Comparison of ENCODE assay signal across 9 mouse cellular contexts in genomic region chr4:138554934-138555333, GRCm38 (mm10).
A peak's percentile ranks its signal among the peaks of the same experiment; 100 is the strongest.
DNase-seq lines count a peak whose midpoint lies in the region; ATAC-seq and TF ChIP-seq lines count a peak whose summit lies in the region.
"Had no signal": no experiment of that assay in that cellular context is flagged by ENCODE, and none has a peak within 500 bp of the region (broad histone marks: within the 10 kb centered on the region; RNA-seq: fewer than 3 reads in every experiment).

No protein-coding gene starts in this region.

- no peak overlapping the region for H3K27ac ChIP-seq in intestine, embryonic 16.5 days (ENCODE audit: low read length)
- no peak overlapping the region for H3K27ac ChIP-seq in lung, embryonic 14.5 days (ENCODE audit: low read depth)
- no peak overlapping the region for H3K27ac ChIP-seq in stomach, embryonic 15.5 days
- H3K27ac ChIP-seq in liver, embryonic 12.5 days: no peak overlapping the region

- peak overlapping the region; percentile 30 for H3K4me3 ChIP-seq in intestine, embryonic 16.5 days (ENCODE audit: low read length)
- H3K4me3 ChIP-seq in lung, embryonic 14.5 days (ENCODE audit: low read depth, low read length): peak overlapping the region; percentile 16
- no peak overlapping the region for H3K4me3 ChIP-seq in stomach, embryonic 15.5 days (replicated peaks)
- H3K4me3 ChIP-seq in liver, embryonic 12.5 days: no peak overlapping the region

- no peaks in the 10 kb centered on the region for H3K36me3 ChIP-seq in intestine, embryonic 16.5 days (ENCODE audit: control insufficient read depth, insufficient read depth, low read length)
- no peaks in the 10 kb centered on the region for H3K36me3 ChIP-seq in lung, embryonic 14.5 days (ENCODE audit: insufficient read depth)
- H3K36me3 ChIP-seq in stomach, embryonic 15.5 days: no peaks in the 10 kb centered on the region
- H3K36me3 ChIP-seq in liver, embryonic 12.5 days: no peaks in the 10 kb centered on the region

- intact Hi-C loops in left cerebral cortex, postnatal 4 days (cut with DNase I): loop anchor here (5.0 kb wide), 1 partner anchor 48 kb away; no protein-coding TSS in a partner anchor
- intact Hi-C loops in left cerebral cortex, postnatal 25 days (cut with DNase I): loop anchor here (2.0 kb wide), 1 partner anchor 50 kb away; no protein-coding TSS in a partner anchor

- WGBS in intestine, embryonic 16.5 days: 5% methylated on average over 14 of the region's 14 CpGs
- 4% methylated on average over 14 of the region's 14 CpGs for WGBS in lung, embryonic 14.5 days
- 2% methylated on average over 14 of the region's 14 CpGs for WGBS in stomach, embryonic 15.5 days
- WGBS in liver, embryonic 12.5 days (ENCODE audit: insufficient replicate concordance): 12% methylated on average over 14 of the region's 14 CpGs

- peak; percentile 94 for ATAC-seq in intestine, embryonic 16.5 days
- ATAC-seq in lung, embryonic 14.5 days (ENCODE audit: insufficient read depth): no peak
- ATAC-seq in stomach, embryonic 15.5 days (ENCODE audit: insufficient read depth, low FRiP score, low read depth): peak; percentile 37; the same call in 1 of the 2 replicates
- no peak for ATAC-seq in liver, embryonic 12.5 days

- TF ChIP-seq CTCF in lung, embryonic 14.5 days (IDR thresholded peaks at IDR 0.05; ENCODE audit: low read depth): no peak

- 0 out of 2 replicates have a peak overlapping the region, but pooled peaks have one; percentile 19 for H3K9ac ChIP-seq in intestine, embryonic 16.5 days (ENCODE audit: low read depth, low read length)
- no peak overlapping the region for H3K9ac ChIP-seq in lung, embryonic 14.5 days
- no peak overlapping the region for H3K9ac ChIP-seq in stomach, embryonic 15.5 days
- no peak overlapping the region for H3K9ac ChIP-seq in liver, embryonic 12.5 days

- peaks cover 14% of the 10 kb centered on the region for H3K4me1 ChIP-seq in intestine, embryonic 16.5 days (ENCODE audit: control insufficient read depth, insufficient read depth, low read length)
- peaks cover 4% of the 10 kb centered on the region; the same call in 1 of the 2 replicates for H3K4me1 ChIP-seq in lung, embryonic 14.5 days (ENCODE audit: insufficient read depth)
- peaks cover 7% of the 10 kb centered on the region for H3K4me1 ChIP-seq in stomach, embryonic 15.5 days
- no peaks in the 10 kb centered on the region for H3K4me1 ChIP-seq in liver, embryonic 12.5 days

- H3K9me3 ChIP-seq in intestine, embryonic 16.5 days (ENCODE audit: control insufficient read depth, low read length): no peaks in the 10 kb centered on the region
- no peaks in the 10 kb centered on the region for H3K9me3 ChIP-seq in lung, embryonic 14.5 days (ENCODE audit: low read depth, low read length)
- no peaks in the 10 kb centered on the region for H3K9me3 ChIP-seq in stomach, embryonic 15.5 days
- no peaks in the 10 kb centered on the region for H3K9me3 ChIP-seq in liver, embryonic 12.5 days (replicated peaks)

- DNase-seq in left cerebral cortex, postnatal 4 days: peak; percentile 16
- no peak for DNase-seq in left cerebral cortex, postnatal 25 days (ENCODE audit: low spot score in 2 of 2)
- peak; percentile 19 for DNase-seq in lung, embryonic 14.5 days
- DNase-seq in adipocyte (ENCODE audit: low spot score): no peak
- no peak for DNase-seq in thymus, postnatal 4 days
- DNase-seq: thymus, postnatal 25 days had no signal

- peaks cover 6% of the 10 kb centered on the region; the same call in 1 of the 2 replicates for H3K27me3 ChIP-seq in intestine, embryonic 16.5 days (replicated peaks; ENCODE audit: control insufficient read depth, insufficient read depth, low read length)
- peaks cover 29% of the 10 kb centered on the region for H3K27me3 ChIP-seq in lung, embryonic 14.5 days (ENCODE audit: insufficient read depth, low read length)
- peaks cover 28% of the 10 kb centered on the region for H3K27me3 ChIP-seq in stomach, embryonic 15.5 days (replicated peaks)
- H3K27me3 ChIP-seq in liver, embryonic 12.5 days (replicated peaks): peaks cover 58% of the 10 kb centered on the region

- peak overlapping the region; percentile 57 for H3K4me2 ChIP-seq in intestine, embryonic 16.5 days (ENCODE audit: low read depth, low read length)
- peak overlapping the region; percentile 49; the same call in 1 of the 2 replicates for H3K4me2 ChIP-seq in lung, embryonic 14.5 days
- H3K4me2 ChIP-seq in stomach, embryonic 15.5 days: peak overlapping the region; percentile 54
- no peak overlapping the region for H3K4me2 ChIP-seq in liver, embryonic 12.5 days

Comparison
In these comparisons a context has a peak if more than half of its experiments do, and no peak if none do; other contexts are left out.
1. DNase-seq: peak in left cerebral cortex, postnatal 4 days (single experiment) and lung, embryonic 14.5 days (single experiment); none in left cerebral cortex, postnatal 25 days (0 of 2), adipocyte (single experiment) and thymus, postnatal 4 days (single experiment).
2. ATAC-seq: peak in intestine, embryonic 16.5 days (single experiment) and stomach, embryonic 15.5 days (single experiment); none in lung, embryonic 14.5 days (single experiment) and liver, embryonic 12.5 days (single experiment).
3. H3K4me3 ChIP-seq: peak in intestine, embryonic 16.5 days (single experiment) and lung, embryonic 14.5 days (single experiment); none in stomach, embryonic 15.5 days (single experiment) and liver, embryonic 12.5 days (single experiment).